Mouse (Mus musculus): ENCODE data around the gene Dusp22.

GRCm38 (mm10) chr13:30755998-30756639 lies 96.3 kb downstream of the Dusp22 start:
- TF ChIP-seq CTCF (IDR thresholded peaks at IDR 0.05; ENCODE audit: control insufficient read depth, insufficient read depth, insufficient replicate concordance, low read depth, low read length) (no peak), POLR2A (IDR thresholded peaks at IDR 0.05; ENCODE audit: control insufficient read depth, low read depth, low read length) (no peak)

All from testis, adult 2 months (tissue).